Comparison of ENCODE assay signal across 7 mouse cellular contexts in genomic region chr9:106464751-106465541, GRCm38 (mm10). TPM values are rescaled to one million over a fixed set of nuclear protein-coding genes. Genes with fewer than 3 reads are reported as not detected.
DNase-seq lines count a peak whose midpoint lies in the region; ATAC-seq and TF ChIP-seq lines count a peak whose summit lies in the region.

No protein-coding gene starts in this region.

- peaks cover 29% of the 10 kb centered on the region for H3K36me3 ChIP-seq in ES-E14 (ENCODE audit: control insufficient read depth, insufficient read depth, low read length, poor library complexity, severe bottlenecking)
- H3K36me3 ChIP-seq in embryonic facial prominence, embryonic 12.5 days = peaks cover 35% of the 10 kb centered on the region

- H3K9ac ChIP-seq in ES-E14 (ENCODE audit: insufficient read depth, low read depth, low read length, poor library complexity, severe bottlenecking) = peak overlapping the region; percentile 81
- peak overlapping the region; percentile 72 for H3K9ac ChIP-seq in embryonic facial prominence, embryonic 12.5 days

- intact Hi-C loops in heart, postnatal 36 days (cut with DNase I) = no loop called here

- 2% methylated on average over 97 of the region's 99 CpGs for WGBS in embryonic facial prominence, embryonic 12.5 days

- 0 out of 2 replicates have a peak, but pooled peaks cover 8% of the 10 kb centered on the region for H3K27me3 ChIP-seq in embryonic facial prominence, embryonic 12.5 days

- peak overlapping the region; percentile 79 to 83 for H3K4me3 ChIP-seq in ES-E14 (ENCODE audit: insufficient read depth in 1 of 2, low read depth in 1 of 2, low read length in 2 of 2, poor library complexity in 1 of 2, severe bottlenecking in 1 of 2)
- peak overlapping the region; percentile 53 for H3K4me3 ChIP-seq in embryonic facial prominence, embryonic 12.5 days

- H3K27ac ChIP-seq in ES-E14 (ENCODE audit: insufficient read depth, low read depth, low read length, poor library complexity, severe bottlenecking) = no peak overlapping the region
- H3K27ac ChIP-seq in embryonic facial prominence, embryonic 12.5 days = peak overlapping the region; percentile 50; the same call in 1 of the 2 replicates

- no peak for DNase-seq in ES-E14 (ENCODE audit: low read depth, low spot score)
- DNase-seq in adrenal gland, postnatal 10 days = peak; percentile 71
- peak; percentile 52 to 68 for DNase-seq in heart, postnatal 36 days
- DNase-seq in layer of hippocampus, postnatal 10 days (ENCODE audit: low spot score in 2 of 2) = peak; percentile 75 to 85
- DNase-seq in lung, postnatal 14 days = peak; percentile 51
- peak; percentile 64 to 80 for DNase-seq in right cerebral cortex, adult 2 months (ENCODE audit: low spot score in 2 of 2)

- peak overlapping the region; percentile 89 for H3K4me2 ChIP-seq in embryonic facial prominence, embryonic 12.5 days (replicated peaks)

- in situ Hi-C loops in ES-E14 (cut with MboI; ENCODE audit: low sequenced_read_pairs in 2 of 2, unreplicated experiment in 2 of 2) = no loop called here

- peak; percentile 53 for ATAC-seq in embryonic facial prominence, embryonic 12.5 days (ENCODE audit: insufficient number of reproducible peaks, insufficient read depth, low FRiP score, low TSS enrichment)

- H3K9me3 ChIP-seq in ES-E14 (ENCODE audit: control insufficient read depth, insufficient read depth, low read depth, low read length) = no peaks in the 10 kb centered on the region
- no peaks in the 10 kb centered on the region for H3K9me3 ChIP-seq in embryonic facial prominence, embryonic 12.5 days

- H3K4me1 ChIP-seq in ES-E14 (ENCODE audit: control insufficient read depth in 2 of 2, insufficient read depth in 2 of 2, low read length in 2 of 2, poor library complexity in 1 of 2) = peaks cover 5 to 38% of the 10 kb centered on the region in 2 experiments; a peak in 3 of 4 replicates
- peaks cover 16% of the 10 kb centered on the region for H3K4me1 ChIP-seq in embryonic facial prominence, embryonic 12.5 days

TF ChIP-seq in ES-E14, 5 proteins besides CTCF, POLR2A, EP300 and RAD21:
- TF ChIP-seq ZC3H11A (IDR thresholded peaks at IDR 0.05; ENCODE audit: borderline replicate concordance, low read depth, low read length) (no peak), ZNF384 (IDR thresholded peaks at IDR 0.05; ENCODE audit: low read depth, low read length) (no peak), HCFC1 (IDR thresholded peaks at IDR 0.05; ENCODE audit: borderline replicate concordance, insufficient read depth, low read length) (no peak; the same call in 1 of the 2 replicates), MAFK (IDR thresholded peaks at IDR 0.05; ENCODE audit: insufficient read depth, low read depth, low read length) (no peak), CHD2 (IDR thresholded peaks at IDR 0.05; ENCODE audit: low read depth, low read length) (no peak)

RNA-seq across cellular contexts. Expression of gene Gpr62, which starts 0.8 kb away (rescaled TPM):
- 0.22 and 0.58 TPM in 2 replicates for total RNA-seq in ES-E14 (2012; rRNA removed)
- total RNA-seq in adrenal gland, postnatal 10 days (2021) = under 1 TPM; 0.27 to 0.48 TPM
- polyA plus RNA-seq in embryonic facial prominence, embryonic 12.5 days (2016; fragmentation: Nextera tagmentation; extraction: Ambion mirVana) = 0.62 and 0.70 TPM in 2 replicates
- not detected for total RNA-seq in heart, postnatal 36 days (2021)
- total RNA-seq in layer of hippocampus, postnatal 10 days (2021) = 1 to 10 TPM; 1.8 to 2.0 TPM

RNA-seq across cellular contexts. Expression of gene Rrp9, which starts 10.8 kb away (rescaled TPM):
- 187 and 223 TPM in 2 replicates for total RNA-seq in ES-E14 (2012; rRNA removed)
- 10 to 100 TPM; 25.9 to 37.0 TPM for total RNA-seq in adrenal gland, postnatal 10 days (2021)
- 52.8 and 57.9 TPM in 2 replicates for polyA plus RNA-seq in embryonic facial prominence, embryonic 12.5 days (2016; fragmentation: Nextera tagmentation; extraction: Ambion mirVana)
- 10 to 100 TPM; 24.9 to 27.7 TPM for total RNA-seq in heart, postnatal 36 days (2021)
- total RNA-seq in layer of hippocampus, postnatal 10 days (2021) = 10 to 100 TPM; 38.5 to 45.2 TPM

RNA-seq across cellular contexts. Expression of gene Parp3, which starts 11.8 kb away (rescaled TPM):
- 2.2 and 6.0 TPM in 2 replicates for total RNA-seq in ES-E14 (2012; rRNA removed)
- total RNA-seq in adrenal gland, postnatal 10 days (2021) = 10 to 100 TPM; 14.4 to 28.6 TPM
- polyA plus RNA-seq in embryonic facial prominence, embryonic 12.5 days (2016; fragmentation: Nextera tagmentation; extraction: Ambion mirVana) = 3.7 and 4.6 TPM in 2 replicates
- total RNA-seq in heart, postnatal 36 days (2021) = 10 to 100 TPM; 27.2 to 33.7 TPM
- total RNA-seq in layer of hippocampus, postnatal 10 days (2021) = 1 to 10 TPM; 2.4 to 2.8 TPM

RNA-seq across cellular contexts. Expression of gene Pcbp4, which starts 11.9 kb away (rescaled TPM):
- total RNA-seq in ES-E14 (2012; rRNA removed) = 140 and 176 TPM in 2 replicates
- total RNA-seq in adrenal gland, postnatal 10 days (2021) = 10 to 100 TPM; 28.6 to 42.5 TPM
- polyA plus RNA-seq in embryonic facial prominence, embryonic 12.5 days (2016; fragmentation: Nextera tagmentation; extraction: Ambion mirVana) = 213 and 222 TPM in 2 replicates
- total RNA-seq in heart, postnatal 36 days (2021) = 10 to 100 TPM; 72.8 to 73.4 TPM
- 100 to 1,000 TPM; 226 to 234 TPM for total RNA-seq in layer of hippocampus, postnatal 10 days (2021)

RNA-seq across cellular contexts. Expression of gene Abhd14a, which starts 17.5 kb away (rescaled TPM):
- 23.0 and 55.6 TPM in 2 replicates for total RNA-seq in ES-E14 (2012; rRNA removed)
- total RNA-seq in adrenal gland, postnatal 10 days (2021) = 10 to 100 TPM; 20.6 to 24.6 TPM
- 58.5 and 61.3 TPM in 2 replicates for polyA plus RNA-seq in embryonic facial prominence, embryonic 12.5 days (2016; fragmentation: Nextera tagmentation; extraction: Ambion mirVana)
- 10 to 100 TPM; 20.9 to 25.1 TPM for total RNA-seq in heart, postnatal 36 days (2021)
- total RNA-seq in layer of hippocampus, postnatal 10 days (2021) = 10 to 100 TPM; 51.1 to 53.2 TPM
